ENCODE assay signal across 7 mouse cellular contexts in genomic region chr12:32291962-32292748, GRCm38 (mm10).
DNase-seq lines count a peak whose midpoint lies in the region; ATAC-seq lines count a peak whose summit lies in the region.

No protein-coding gene starts in this region.

- no peaks in the 10 kb centered on the region for H3K4me1 ChIP-seq in intestine, embryonic 15.5 days (replicated peaks)

- no peak overlapping the region for H3K27ac ChIP-seq in intestine, embryonic 15.5 days

- H3K4me2 ChIP-seq in intestine, embryonic 15.5 days (replicated peaks), result peak overlapping the region; percentile 66

- ATAC-seq in intestine, embryonic 15.5 days, result peak; percentile 90

- no peaks in the 10 kb centered on the region for H3K27me3 ChIP-seq in intestine, embryonic 15.5 days (replicated peaks)

- WGBS in intestine, embryonic 15.5 days, result 24% methylated on average over 18 of the region's 18 CpGs

- intact Hi-C loops in left cerebral cortex, postnatal 25 days (cut with DNase I), result loop anchor here (1.0 kb wide), 2 partner anchors 87 to 605 kb away; no protein-coding TSS in a partner anchor

- H3K4me3 ChIP-seq in intestine, embryonic 15.5 days (replicated peaks), result peak overlapping the region; percentile 35

- H3K36me3 ChIP-seq in intestine, embryonic 15.5 days, result no peaks in the 10 kb centered on the region

- H3K9ac ChIP-seq in intestine, embryonic 15.5 days, result 0 out of 2 replicates have a peak overlapping the region, but pooled peaks have one; percentile 28

- H3K9me3 ChIP-seq in intestine, embryonic 15.5 days, result no peaks in the 10 kb centered on the region

- peak; percentile 76 for DNase-seq in adrenal gland, adult 2 months
- peak; percentile 88 for DNase-seq in embryo, embryonic 10.5 days (ENCODE audit: low spot score)
- peak; percentile 32 for DNase-seq in gastrocnemius, postnatal 25 days
- peak; percentile 60 to 66 for DNase-seq in left cerebral cortex, postnatal 25 days (ENCODE audit: low spot score in 2 of 2)
- peak; percentile 88 for DNase-seq in mesoderm, embryonic 11.5 days (ENCODE audit: low read depth, low spot score)
- DNase-seq in right cerebral cortex, postnatal 25 days, result peak; percentile 30

Comparison
In these comparisons a context has a peak if more than half of its experiments do, and no peak if none do; other contexts are left out.
1. DNase-seq: peak in every context shown above with its lines; median percentile 88 in embryo, embryonic 10.5 days; 88 in mesoderm, embryonic 11.5 days; 76 in adrenal gland, adult 2 months; 63 in left cerebral cortex, postnatal 25 days; 32 in gastrocnemius, postnatal 25 days; 30 in right cerebral cortex, postnatal 25 days.